Mouse (Mus musculus): Measurements from ENCODE around the gene Srd5a1. TPM values are rescaled to one million over a fixed set of nuclear protein-coding genes. Genes with fewer than 3 reads are reported as not detected.
A peak's percentile ranks its signal among the peaks of the same experiment; 100 is the strongest.
"Not testable (repeated sequence)": the region's sequence is repeated elsewhere in the genome, so short reads cannot be mapped to it uniquely, and the experiment has no call there.

Gene Srd5a1
- total RNA-seq, 2 experiments from 2014 or later, result 16.5 to 18.9 TPM

DNA sequence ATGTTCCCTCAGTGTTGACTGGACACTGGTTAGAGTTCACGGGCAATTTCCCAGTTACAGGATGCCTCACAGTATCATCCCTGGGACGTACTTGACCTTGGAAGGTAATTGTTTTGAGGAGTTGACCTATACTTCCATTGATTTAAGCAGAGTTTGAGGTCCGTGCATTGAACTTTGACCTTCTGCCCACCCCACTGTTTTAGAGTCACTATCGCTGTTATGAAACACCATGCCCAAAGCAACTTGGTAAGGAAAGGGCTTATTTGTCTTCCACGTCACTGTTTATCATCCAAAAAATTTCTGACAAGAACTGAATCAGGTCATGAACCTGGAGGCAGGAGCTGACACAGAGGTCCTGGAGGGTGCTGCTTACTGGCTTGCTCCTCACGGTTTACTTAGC is 28.8 kb downstream of the Srd5a1 start:
- intact Hi-C loops (cut with DNase I), result no loop called here
- no peak for DNase-seq

DNA sequence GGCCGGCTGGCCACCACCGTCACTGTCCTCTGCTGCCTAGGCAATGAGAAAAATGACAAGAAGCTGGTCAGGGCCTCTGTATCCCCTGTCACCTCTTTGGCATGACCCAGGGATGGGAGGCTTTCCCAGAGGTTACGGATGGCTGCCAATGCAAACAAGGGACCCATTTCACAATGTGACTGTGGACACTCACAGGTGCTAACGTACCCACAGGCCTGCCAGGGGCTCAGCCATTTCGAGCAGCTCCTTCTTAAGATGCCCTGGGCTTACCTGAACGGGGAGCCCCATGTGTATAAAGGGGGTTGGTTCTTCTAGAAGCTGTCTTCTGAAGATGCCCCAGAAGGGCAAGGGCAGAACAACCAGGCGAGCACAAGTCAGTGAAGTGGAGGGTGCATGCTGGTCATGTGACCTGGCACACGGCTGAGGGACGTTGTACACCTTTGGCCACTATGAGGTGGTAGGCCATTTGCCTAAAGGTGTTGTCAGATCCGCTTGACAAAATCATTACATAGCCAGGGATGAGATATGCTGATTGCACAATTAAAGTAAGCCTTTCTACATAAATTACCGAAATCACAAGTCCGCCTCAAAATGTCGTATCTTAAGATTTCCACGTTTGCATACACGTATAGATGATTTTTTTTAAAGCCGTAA is 33.9 kb downstream of the Srd5a1 start:
- intact Hi-C loops (cut with DNase I), result no loop called here
- no peak for DNase-seq

DNA sequence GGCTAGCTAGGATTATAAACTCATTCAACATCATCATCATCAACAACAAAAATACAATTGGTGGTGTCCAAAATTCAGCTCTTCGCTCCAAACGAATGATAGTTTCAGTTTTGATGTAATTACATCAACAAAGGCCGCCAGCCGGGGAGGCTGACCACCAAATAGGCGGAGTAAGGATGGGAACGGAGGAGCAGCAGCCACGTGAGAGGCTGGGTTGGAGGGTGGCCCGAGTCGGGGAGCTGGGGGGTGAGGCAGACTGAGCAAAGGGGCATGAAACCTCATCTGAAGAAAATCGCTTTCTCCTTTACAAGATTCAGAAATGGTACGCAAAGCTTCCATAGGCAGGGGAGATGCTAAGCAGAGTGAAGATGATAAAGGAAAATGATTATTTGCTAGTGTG is 34.6 kb downstream of the Srd5a1 start:
- intact Hi-C loops (cut with DNase I), result no loop called here
- peak; percentile 44 for DNase-seq

DNA sequence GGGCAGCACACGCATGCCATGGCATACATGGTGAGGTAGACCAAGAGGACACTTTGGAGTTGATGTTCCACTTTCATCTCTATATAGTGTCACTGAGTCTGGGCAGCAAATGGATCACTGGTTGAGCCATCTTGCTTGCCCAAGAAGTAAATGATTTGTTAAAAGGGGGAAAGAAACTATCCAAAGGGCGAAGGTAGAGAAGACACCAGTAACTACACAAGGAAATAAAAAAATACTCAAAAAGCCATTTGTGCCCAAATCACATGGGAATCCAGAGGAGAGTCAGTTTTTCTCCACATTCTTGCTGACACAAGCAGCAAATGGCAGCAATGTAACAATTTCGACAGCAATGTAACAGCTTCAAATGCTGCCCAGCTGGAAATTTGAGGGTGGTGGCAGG is 38.6 kb downstream of the Srd5a1 start:
- DNase-seq, result no peak
- intact Hi-C loops (cut with DNase I), result no loop called here

DNA sequence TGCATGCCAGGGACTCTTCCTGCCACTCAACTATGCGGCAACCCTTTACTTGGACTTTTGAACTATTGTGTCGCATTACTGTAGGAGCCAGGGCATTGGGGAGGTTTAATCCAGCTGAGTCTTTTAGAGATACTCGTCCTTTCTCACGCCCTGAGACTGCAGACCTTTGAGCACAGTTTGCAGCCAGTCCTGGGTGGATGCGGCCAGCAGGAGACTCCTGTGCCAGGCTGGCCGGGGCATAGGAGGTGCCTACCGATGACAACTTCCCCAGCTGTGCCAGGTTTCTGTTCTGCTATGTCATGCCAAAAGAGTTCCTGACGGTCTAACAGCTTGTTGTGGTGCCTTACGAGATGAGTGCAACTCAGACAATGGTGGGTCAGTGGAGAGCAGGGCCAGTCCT is 42.0 kb downstream of the Srd5a1 start:
- intact Hi-C loops (cut with DNase I), result no loop called here
- no peak for DNase-seq

DNA sequence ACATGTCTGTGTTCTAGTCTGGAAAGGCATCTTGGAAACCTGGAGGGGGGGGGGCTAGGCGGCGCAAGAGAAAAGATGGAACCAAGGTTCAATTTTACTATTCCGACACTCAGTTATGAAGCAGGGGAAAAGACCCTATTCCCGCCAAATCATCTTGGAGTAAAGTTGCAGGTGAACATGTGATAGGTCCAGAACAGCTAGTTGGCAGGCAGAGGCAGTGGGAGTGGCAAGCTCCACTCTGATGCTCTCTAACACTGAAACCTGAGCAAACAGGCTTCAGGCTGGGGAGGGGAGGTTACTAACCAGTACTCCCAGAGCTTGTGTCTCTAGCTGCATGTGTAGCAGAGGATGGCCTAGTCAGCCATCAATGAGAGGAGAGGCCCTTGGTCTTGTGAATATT is 45.8 kb downstream of the Srd5a1 start:
- intact Hi-C loops (cut with DNase I); DNase-seq: not testable (repeated sequence)

DNA sequence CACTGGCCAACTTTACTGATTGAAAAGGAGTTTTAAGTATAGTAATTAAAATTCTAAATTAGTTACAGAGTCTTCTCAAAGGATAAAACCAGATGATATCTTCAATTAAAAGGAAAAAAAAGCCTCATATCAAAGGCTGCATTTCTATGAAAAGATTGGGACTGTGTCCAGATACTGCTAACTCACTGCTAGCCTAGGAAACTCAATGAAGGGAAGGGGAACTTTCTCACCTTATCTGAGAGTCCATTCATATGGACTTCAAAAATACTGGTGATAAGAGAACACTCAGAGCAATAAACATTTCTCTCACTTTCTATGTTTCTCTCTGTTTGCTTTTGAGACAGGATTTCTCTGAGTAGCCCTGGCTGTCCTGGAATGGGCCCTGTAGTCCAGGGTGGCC is 46.7 kb downstream of the Srd5a1 start:
- intact Hi-C loops (cut with DNase I), result loop anchor here (5.0 kb wide), 1 partner anchor 33 kb away; no protein-coding TSS in a partner anchor
- no peak for DNase-seq

DNA sequence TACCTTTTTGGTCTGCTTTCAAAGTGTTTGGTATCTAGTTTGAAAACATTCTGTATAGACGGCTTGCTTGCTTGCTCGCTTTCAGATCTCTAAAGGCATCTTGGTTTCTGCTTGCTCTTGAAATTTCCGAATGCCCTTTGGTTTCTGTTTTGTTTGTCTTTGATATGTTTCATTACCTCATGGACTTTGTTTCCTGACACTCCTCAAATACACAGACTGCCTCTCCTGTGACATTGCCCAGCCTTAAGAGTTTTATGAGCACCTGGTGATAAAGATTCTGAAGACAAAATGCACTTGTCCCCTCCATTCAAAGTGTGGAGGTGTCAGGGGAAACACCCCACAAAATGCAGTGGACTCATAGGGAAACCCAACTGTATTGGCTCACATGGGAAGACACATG is 47.3 kb downstream of the Srd5a1 start:
- no peak for DNase-seq
- intact Hi-C loops (cut with DNase I), result loop anchor here (5.0 kb wide), 1 partner anchor 33 kb away; no protein-coding TSS in a partner anchor

DNA sequence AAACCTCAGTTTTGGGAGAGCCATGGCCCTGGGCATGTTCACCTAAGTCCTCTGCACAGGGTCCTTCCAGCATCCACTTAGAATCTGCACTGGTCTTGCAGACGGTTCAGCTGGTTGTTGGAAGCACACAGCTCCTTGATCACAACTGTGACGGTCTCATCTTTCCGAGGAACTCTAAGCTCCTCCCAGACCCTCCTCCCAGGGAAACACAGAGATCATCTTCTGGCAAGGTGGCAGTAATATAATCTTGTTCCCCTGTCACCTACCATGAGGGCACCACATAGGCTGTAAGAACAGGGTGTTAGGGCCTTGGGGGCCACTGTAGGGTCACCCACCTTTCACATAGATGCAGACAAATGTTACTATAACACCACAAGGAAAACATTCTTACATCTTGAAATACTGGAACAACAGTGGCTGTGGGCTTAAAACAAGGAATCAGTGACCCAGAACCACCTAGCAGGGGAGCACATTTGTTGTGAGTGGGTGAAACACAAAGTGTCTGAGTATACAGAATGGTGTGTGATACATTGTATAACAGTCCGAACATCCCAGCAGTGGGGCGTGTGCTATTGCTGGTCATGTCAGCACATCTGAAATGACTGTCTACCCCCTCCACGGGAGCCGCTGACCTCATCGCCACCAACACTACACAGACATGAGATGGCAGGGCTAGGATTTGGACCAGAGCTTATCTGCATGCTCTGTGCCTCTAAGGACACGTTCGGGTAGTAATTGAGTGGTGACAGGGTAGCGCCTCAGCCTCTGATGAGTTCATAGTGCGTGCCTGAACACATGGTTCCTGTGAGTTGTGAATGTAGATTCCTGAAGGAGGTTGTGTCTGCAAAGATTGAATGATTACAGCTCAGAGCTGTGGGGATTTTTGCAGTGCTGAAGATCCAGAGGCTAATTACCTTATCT is 48.3 kb downstream of the Srd5a1 start:
- no peak for DNase-seq
- intact Hi-C loops (cut with DNase I), result loop anchor here (5.0 kb wide), 1 partner anchor 34 kb away; no protein-coding TSS in a partner anchor

DNA sequence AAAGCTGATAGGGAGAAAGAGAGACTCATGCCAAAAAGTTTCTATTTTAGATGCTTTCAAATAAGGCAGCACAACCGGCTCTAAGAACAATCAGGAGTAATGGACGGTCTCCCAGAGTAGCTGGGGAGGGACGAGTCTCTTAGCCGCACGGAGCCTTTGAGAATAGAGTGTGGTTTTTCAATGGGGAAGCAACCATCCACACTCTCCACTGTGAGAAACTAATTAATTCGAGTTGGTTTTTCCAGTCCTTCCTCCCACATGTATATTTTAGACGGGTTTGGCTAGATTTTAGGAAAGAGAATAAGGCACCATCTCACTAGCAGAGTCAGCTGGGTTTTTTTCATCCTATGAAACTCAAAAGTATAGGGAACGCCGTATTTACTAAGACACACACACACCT is 49.2 kb downstream of the Srd5a1 start:
- intact Hi-C loops (cut with DNase I), result loop anchor here (5.0 kb wide), 1 partner anchor 35 kb away; no protein-coding TSS in a partner anchor

DNA sequence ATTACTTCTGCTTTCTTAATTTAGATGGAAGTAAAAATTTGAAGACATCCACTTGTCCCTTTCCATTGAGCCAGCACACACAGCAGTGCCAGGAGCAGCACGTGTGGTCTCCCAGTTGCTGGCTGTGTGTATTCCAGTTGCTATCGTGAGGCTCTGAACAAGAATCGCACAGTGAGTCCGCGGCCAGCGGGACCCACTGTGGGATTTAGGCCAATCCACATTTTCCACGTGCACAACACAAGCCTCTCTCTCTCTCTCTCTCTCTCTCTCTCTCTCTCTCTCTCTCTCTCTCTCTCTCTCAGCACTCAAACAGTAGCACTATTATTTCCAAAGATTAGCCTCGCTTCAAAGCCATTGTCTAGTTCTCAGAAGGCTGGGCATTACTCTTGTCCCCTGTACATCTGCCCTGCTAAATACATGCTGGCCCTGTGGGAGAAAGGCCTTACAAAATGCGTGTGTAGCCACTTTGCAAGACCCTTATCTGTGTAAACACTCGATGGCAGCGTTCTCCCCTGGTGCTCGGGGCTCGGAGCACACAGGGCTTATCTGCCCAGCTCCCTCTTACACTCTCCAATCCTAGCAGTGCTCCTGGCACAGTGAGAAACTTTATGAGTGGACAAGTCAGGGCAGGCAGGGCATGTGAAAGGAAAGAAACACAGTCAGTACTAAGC is 51.8 kb downstream of the Srd5a1 start:
- DNase-seq, result peak; percentile 46
- intact Hi-C loops (cut with DNase I), result loop anchor here (10.0 kb wide), 1 partner anchor 105 kb away; no protein-coding TSS in a partner anchor

More for the DNA sequence above, 49.2 kb downstream of the Srd5a1 start:
- DNase-seq, result no peak

DNA sequence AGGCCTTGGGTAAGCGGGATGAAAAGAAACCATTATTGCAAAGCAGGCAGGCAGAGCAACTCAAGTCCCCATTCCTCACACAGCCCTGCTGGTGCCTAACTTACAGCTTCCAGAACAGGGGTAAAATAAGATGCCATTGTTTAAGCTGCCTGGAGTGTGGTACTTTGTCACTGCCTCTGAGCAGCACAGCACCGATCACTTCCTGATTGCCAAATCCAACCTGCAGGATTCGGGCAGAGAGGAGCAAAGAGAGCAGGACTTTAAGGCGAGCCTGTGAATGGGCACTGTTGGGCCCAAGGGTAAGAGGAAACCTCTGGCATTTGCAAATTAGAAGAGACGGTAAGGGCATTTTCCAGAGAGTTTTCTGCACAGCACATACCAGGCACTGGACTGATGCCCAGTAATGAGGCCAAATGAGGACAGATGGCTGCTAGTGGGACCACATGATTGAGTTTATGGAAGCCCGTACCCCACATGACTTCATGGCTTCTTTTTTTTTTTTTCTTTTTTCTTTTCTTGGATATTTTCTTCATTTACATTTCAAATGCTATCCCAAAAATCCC is 53.1 kb downstream of the Srd5a1 start:
- peak; percentile 70 for DNase-seq
- intact Hi-C loops (cut with DNase I), result loop anchor here (10.0 kb wide), 1 partner anchor 107 kb away; no protein-coding TSS in a partner anchor

DNA sequence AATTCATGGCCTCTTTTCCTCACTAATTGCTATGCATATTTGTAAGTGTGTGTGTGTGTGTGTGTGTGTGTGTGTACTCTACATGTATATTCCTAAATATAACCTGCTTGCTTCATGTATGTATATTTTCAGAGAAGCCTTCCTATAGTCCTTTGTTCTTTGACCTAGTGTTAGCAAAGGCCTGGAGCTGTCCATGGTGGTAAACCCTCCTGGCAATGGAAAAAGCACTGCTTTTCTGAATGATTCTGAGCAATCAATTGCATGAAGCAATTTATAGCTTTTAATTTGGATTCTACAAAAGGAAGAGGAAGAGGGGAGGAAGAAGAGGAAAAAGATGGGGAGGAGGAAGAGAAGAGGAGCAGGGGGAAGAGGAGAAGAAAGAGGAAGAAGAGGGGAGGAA is 54.5 kb downstream of the Srd5a1 start:
- intact Hi-C loops (cut with DNase I), result loop anchor here (10.0 kb wide), 1 partner anchor 108 kb away; no protein-coding TSS in a partner anchor
- DNase-seq, result no peak

DNA sequence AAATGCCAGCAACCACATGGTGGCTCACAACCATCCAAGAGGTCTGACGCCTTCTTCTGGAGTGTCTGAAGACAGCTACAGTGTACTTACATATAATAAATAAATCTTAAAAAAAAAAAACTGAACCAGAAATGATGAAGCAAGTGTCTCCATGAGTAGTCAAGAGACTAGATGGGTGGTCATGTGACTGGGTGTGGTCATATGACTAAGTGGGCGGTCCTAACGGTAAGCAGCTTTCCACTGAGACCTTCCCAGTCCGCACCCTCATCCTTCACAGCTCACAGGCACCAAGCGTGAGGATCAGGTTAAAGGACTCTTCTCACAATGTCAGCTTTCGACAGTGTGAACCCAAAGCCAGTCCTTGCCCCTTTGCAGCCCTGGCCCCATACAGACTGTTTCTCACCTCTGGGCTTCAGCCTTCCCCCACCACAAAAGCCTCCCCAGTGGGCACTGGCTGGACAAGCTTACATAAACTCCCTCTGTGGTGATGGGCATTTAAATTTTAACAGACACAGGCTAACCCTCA is 55.2 kb downstream of the Srd5a1 start:
- intact Hi-C loops (cut with DNase I), result loop anchor here (10.0 kb wide), 1 partner anchor 109 kb away; no protein-coding TSS in a partner anchor
- DNase-seq, result no peak

DNA sequence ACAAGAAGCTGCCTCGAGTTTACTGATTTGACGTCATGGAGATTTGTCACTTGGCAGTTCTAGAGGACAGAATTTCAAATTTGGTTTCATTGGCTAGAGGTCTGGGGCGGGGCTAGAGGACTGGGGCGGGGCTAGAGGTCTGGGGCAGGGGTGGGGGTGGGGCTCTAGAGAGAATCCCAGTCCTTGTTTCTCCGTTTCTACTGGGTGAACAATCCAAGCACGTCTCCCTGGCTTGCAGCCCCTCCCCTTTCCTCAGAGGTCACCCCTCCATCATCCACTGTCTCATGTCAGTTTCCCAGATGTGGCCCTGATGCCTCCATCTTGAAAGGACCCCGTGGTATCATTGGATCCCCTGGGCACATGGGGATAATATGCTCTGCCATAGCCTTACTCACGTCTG is 56.2 kb downstream of the Srd5a1 start:
- no peak for DNase-seq
- intact Hi-C loops (cut with DNase I), result loop anchor here (10.0 kb wide), 1 partner anchor 110 kb away; no protein-coding TSS in a partner anchor

DNA sequence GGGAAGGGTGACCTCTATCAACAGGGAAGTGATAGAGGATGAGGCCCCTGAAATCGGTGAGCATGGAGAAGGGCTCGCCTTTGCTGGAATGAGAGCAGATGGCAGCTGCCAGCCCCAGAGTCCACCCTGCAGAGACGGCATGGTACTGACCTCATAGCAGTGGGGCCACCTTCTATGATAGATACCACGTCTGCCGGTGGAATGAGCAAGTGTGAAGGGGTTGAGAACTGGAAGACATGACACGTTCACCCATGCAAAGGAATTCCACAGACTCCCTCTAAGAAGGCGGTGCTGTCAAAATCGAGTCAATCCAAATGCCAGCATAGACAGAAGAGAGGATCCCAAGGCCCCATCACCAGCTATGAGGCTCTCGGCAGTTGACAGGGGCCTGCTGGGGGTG is 57.0 kb downstream of the Srd5a1 start:
- intact Hi-C loops (cut with DNase I), result loop anchor here (10.0 kb wide), 1 partner anchor 111 kb away; no protein-coding TSS in a partner anchor

DNA sequence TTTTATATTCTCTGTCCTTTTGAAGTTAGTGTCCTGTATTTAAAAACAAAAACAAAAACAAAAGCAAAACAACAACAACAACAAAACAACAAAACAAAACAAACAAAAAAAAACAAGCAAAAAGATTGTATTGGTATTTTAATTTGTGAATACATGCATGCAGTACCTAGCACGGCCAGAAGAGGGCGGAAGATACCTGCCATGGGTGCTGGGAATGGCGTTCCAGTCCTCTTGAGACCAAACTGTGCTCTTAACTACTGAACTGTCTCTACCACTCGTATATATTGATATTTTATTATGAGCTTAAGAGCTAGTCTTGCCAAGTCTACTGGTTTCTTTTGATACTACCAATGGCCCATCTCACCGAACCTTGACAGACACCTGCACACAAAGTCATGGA is 58.2 kb downstream of the Srd5a1 start:
- peak; percentile 43 for DNase-seq
- intact Hi-C loops (cut with DNase I), result loop anchor here (10.0 kb wide), 1 partner anchor 112 kb away; no protein-coding TSS in a partner anchor

More for the DNA sequence above, 57.0 kb downstream of the Srd5a1 start:
- no peak for DNase-seq

DNA sequence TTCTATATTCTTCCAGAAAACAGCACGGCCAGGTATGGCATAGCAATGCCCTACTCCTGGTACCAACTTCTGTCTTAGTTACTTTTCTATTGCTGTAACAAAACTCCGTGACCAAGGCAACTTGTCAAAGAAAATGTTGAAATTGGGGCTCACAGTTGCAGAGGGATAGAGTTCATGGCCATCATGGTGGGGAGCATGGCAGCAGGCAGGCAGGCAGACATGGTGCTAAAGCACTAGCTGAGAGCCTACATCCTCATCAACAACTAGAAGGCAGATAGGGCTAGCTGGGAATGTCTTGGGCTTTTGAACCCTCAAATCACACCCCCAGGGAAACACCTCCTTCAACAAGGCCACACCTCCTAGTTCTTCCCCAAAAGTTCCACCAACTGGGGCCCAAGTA is 60.4 kb downstream of the Srd5a1 start:
- intact Hi-C loops (cut with DNase I), result loop anchor here (10.0 kb wide), 1 partner anchor 114 kb away; no protein-coding TSS in a partner anchor
- DNase-seq, result no peak

DNA sequence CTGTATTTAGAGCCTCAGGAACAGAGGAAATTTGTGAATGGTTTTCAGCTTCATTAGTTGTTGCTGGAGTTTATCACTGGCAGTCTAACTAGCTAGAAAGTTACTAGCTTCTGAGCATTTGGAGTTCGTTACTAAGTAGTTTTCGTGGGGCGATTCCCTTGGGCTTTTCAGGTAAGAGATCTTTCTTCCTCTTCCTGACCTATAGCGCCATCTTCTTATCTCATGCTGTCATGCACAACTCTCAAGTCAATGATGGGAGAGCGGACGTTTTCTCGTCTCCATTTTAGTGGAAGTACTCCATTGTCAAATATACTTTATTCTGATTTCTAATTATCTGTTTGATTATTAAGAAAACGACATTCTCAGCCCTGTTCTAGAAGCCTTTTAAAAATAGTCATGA is 61.3 kb downstream of the Srd5a1 start:
- intact Hi-C loops (cut with DNase I), result loop anchor here (10.0 kb wide), 1 partner anchor 115 kb away; no protein-coding TSS in a partner anchor
- DNase-seq, result no peak

Measured in left cerebral cortex, postnatal 4 days (tissue).